Mouse (Mus musculus) testis, adult 2 months (tissue): ENCODE results near the gene Uhrf1.

ENCODE experiments used
- CTCF ChIP-seq: fragments of 200-500 bp; IDR thresholded peaks from 2 replicates; pipeline ENCODE4 v1.5.1; 2012; ENCODE audit warnings: low read depth, mild to moderate bottlenecking, inconsistent platforms, low read length, moderate library complexity; ENCODE audit not compliant: control insufficient read depth, insufficient read depth, insufficient replicate concordance
- POLR2A ChIP-seq: fragments of 200-500 bp; IDR thresholded peaks from 2 replicates; pipeline ENCODE4 v1.6.1; 2012; ENCODE audit warnings: low read depth, mild to moderate bottlenecking, inconsistent platforms, low read length, moderate library complexity; ENCODE audit not compliant: control insufficient read depth

DNA sequence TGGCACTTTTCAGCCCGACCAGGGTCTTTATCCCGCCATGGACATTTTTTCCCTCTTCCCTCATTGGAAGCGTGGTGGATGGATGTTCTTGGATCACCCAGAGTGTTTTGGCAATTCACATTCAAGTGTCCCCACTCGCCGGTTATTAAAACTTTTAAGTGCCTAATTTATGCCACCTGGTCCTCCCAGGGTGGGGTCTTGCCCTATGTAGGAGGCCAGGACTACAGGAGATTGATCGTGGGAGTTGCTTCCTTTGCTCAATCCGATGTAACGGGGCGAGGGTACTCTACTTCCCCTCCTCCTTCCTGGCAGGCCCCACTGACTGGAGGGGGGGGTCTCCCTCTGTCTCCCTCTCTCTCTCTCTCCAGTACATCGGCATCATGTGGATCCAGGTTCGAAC, 1.6 kb downstream of the Uhrf1 start:
- no peak for TF ChIP-seq CTCF
- no peak for TF ChIP-seq POLR2A
